Mouse (Mus musculus) G1E (cell line): ENCODE results near the gene Adgrb3.

Experiments used
- CTCF ChIP-seq: IDR thresholded peaks from 2 replicates; pipeline ENCODE4 v1.5.1; 2012; ENCODE audit warnings: low read depth, low read length, inconsistent platforms, mixed read lengths
- GATA1 ChIP-seq: IDR thresholded peaks from 2 replicates; pipeline ENCODE4 v1.6.1; 2012; ENCODE audit warnings: borderline replicate concordance, low read length, inconsistent platforms, mixed read lengths

GRCm38 (mm10) chr1:25105367-25105766 is 724.1 kb downstream of the Adgrb3 start:
- TF ChIP-seq CTCF: no peak
- no peak for TF ChIP-seq GATA1
